Mouse (Mus musculus): ENCODE measurements around the gene Xkrx.

DNA sequence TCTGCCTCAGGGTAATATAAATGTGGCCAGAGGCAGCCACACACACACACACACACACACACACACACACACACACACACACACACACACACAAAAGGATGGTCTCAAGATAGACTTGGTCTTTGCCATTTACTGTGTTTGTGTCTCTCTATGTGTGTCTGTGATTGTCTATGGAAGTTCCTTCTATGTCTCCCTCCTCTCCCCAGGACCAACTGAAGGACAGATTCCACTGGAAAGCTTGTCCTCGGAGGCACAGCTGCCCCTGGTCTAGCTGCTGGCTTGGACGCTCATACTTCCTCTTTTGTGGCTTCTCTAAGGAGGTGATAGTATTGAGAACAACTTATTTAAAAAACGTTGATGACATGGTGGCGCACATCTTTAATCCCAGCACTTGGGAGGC is 1.6 kb upstream of the Xkrx start:
- TF ChIP-seq POLR2A (IDR thresholded peaks at IDR 0.05; ENCODE audit: insufficient read depth, low read depth, low read length) (no peak), CTCF (IDR thresholded peaks at IDR 0.05; ENCODE audit: insufficient read depth, low read depth, low read length) (no peak)

Measured in olfactory bulb, adult 2 months (tissue).